Mouse (Mus musculus) ES-E14 (cell line): ENCODE results near the gene Tspo.

Experiments
- CHD2 ChIP-seq: IDR thresholded peaks from 2 replicates; pipeline ENCODE4 v1.6.1; 2014; ENCODE audit warnings: mild to moderate bottlenecking, low read depth, low read length, inconsistent platforms
- HCFC1 ChIP-seq: IDR thresholded peaks from 2 replicates; pipeline ENCODE4 v1.6.1; 2012; ENCODE audit warnings: low read length, inconsistent platforms, borderline replicate concordance; ENCODE audit not compliant: insufficient read depth
- MAFK ChIP-seq: IDR thresholded peaks from 2 replicates; pipeline ENCODE4 v1.6.1; 2014; ENCODE audit warnings: mild to moderate bottlenecking, low read depth, low read length, inconsistent platforms; ENCODE audit not compliant: insufficient read depth
- ZC3H11A ChIP-seq: IDR thresholded peaks from 2 replicates; pipeline ENCODE4 v1.6.1; 2012; ENCODE audit warnings: low read depth, mild to moderate bottlenecking, inconsistent platforms, low read length, borderline replicate concordance
- ZNF384 ChIP-seq: IDR thresholded peaks from 2 replicates; pipeline ENCODE4 v1.6.1; 2012; ENCODE audit warnings: low read depth, low read length, inconsistent platforms

DNA sequence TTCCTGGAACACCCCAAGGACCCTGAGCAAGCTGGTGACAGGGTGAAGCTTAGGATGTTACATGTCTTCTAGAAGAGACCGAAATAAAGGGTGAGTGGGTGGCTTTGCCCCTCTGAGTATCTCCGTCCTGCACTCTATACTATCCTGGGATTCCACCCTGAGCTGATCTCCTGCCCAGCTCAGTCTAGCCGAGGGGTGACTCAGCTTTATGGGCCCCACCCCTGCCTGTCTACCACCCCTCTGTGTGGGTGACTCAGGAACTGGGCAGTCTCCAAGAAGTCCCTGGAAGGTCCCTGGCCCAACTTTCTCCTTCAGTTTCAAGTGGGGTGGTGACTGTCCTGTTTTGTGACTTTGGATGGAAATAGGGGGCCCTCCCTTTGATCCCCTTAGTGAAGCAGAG lies 2.0 kb downstream of the Tspo start:
- TF ChIP-seq CHD2 (no peak), HCFC1 (no peak), ZNF384 (no peak), ZC3H11A (no peak), MAFK (peak; percentile 33; the same call in 1 of the 2 replicates)
